Mouse (Mus musculus) thymus, adult 2 months (tissue): Measurements from ENCODE around the gene Rbm19. TPM values are rescaled to one million over a fixed set of nuclear protein-coding genes. Genes with fewer than 3 reads are reported as not detected.

Experiments used
- DNase-seq: peaks from one replicate; pipeline ENCODE4 v3.0.0; 2021
- H3K27ac ChIP-seq: fragments of 200-500 bp; 2 replicates; pipeline ENCODE4 v1.5.1; 2012; ENCODE audit warnings: low read length, control low read depth; ENCODE audit not compliant: control insufficient read depth, insufficient read depth
- H3K27me3 ChIP-seq: fragments of 200-500 bp; 2 replicates; pipeline ENCODE4 v1.6.1; 2012; ENCODE audit warnings: mild to moderate bottlenecking, low read length, moderate library complexity, mixed read lengths; ENCODE audit not compliant: control insufficient read depth, insufficient read depth
- H3K36me3 ChIP-seq: fragments of 200-500 bp; 2 replicates; pipeline ENCODE4 v1.6.1; 2012; ENCODE audit warnings: mild to moderate bottlenecking, low read length, moderate library complexity; ENCODE audit not compliant: control insufficient read depth, insufficient read depth
- H3K4me1 ChIP-seq: fragments of 200-500 bp; replicated peaks from 2 replicates; pipeline ENCODE4 v1.6.1; 2012; ENCODE audit warnings: low read length; ENCODE audit not compliant: control insufficient read depth, insufficient read depth
- H3K4me3 ChIP-seq: fragments of 200-500 bp; 2 replicates; pipeline ENCODE4 v1.5.1; 2012; ENCODE audit warnings: mild to moderate bottlenecking, low read length, control low read depth, moderate library complexity; ENCODE audit not compliant: control insufficient read depth, insufficient read depth
- CTCF ChIP-seq: fragments of 200-500 bp; IDR thresholded peaks from 2 replicates; pipeline ENCODE4 v1.5.1; 2012; ENCODE audit warnings: mild to moderate bottlenecking, control low read depth, low read length, moderate library complexity, borderline replicate concordance; ENCODE audit not compliant: control insufficient read depth, poor library complexity, insufficient read depth; ENCODE audit errors: extremely low read depth
- POLR2A ChIP-seq: fragments of 200-500 bp; IDR thresholded peaks from 2 replicates; pipeline ENCODE4 v1.6.1; 2012; ENCODE audit warnings: mild to moderate bottlenecking, low read length, control low read depth, moderate library complexity; ENCODE audit not compliant: control insufficient read depth, poor library complexity, insufficient read depth; ENCODE audit errors: extremely low read depth
- WGBS: fragments of 180-500 bp; shearing (Covaris S2); methylation state at CpG from one replicate; pipeline ENCODE4 v1.1.7; 2018; 5-methylcytosine and 5-hydroxymethylcytosine counted together
- polyA plus RNA-seq: library from polyadenylated mRNA; depleted of rRNA; stranded (reverse); fragments of >200 nt; gene quantifications from 2 replicates; pipeline ENCODE4 v1.2.3, GENCODE M21; 2012

Gene Rbm19
- polyA plus RNA-seq, 1 experiment, result 19.6 TPM

DNA sequence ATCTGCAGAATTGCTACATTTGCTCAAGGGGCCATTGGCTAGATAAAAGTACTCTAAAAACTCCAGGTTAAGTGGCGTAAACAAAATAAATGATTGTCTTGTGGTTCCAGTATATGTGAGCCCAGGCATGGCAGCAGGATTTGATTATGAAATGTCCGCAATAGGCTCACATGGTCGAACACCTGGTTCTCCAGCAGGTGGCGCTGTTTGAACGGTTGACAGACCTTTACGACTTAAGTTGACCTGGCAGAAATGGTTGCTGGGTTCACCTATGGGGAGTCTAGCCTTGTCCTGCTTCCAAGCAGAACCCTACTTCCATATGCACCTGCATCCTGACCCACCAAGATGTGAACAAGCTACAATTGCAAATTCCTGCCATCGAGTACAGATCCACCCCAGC, 21.7 kb upstream of the Rbm19 start:
- H3K36me3 ChIP-seq, result no peaks in the 10 kb centered on the region
- WGBS, result 43% methylated on average over 7 of the region's 7 CpGs
- no peak overlapping the region for H3K27ac ChIP-seq
- 0 out of 2 replicates have a peak, but pooled peaks cover 2% of the 10 kb centered on the region for H3K4me1 ChIP-seq
- no peaks in the 10 kb centered on the region for H3K27me3 ChIP-seq
- DNase-seq, result peak; percentile 58
- TF ChIP-seq CTCF, result peak; percentile 37; the same call in 1 of the 2 replicates
- no peak for TF ChIP-seq POLR2A
- H3K4me3 ChIP-seq, result no peak overlapping the region

- Histone ChIP-seq H3K4me3 (no peak overlapping the region), H3K27me3 (no peaks in the 10 kb centered on the region), H3K27ac (no peak overlapping the region), H3K36me3 (no peaks in the 10 kb centered on the region), H3K4me1 (0 out of 2 replicates have a peak, but pooled peaks cover 2% of the 10 kb centered on the region)
- no peak for DNase-seq
- 58% methylated on average over 9 of the region's 9 CpGs for WGBS
- TF ChIP-seq POLR2A (no peak), CTCF (no peak)
Observed at GRCm38 (mm10) chr5:120097042-120097441, 19.2 kb upstream of the Rbm19 start.

- no peaks in the 10 kb centered on the region for H3K36me3 ChIP-seq
- 94% methylated on average over 6 of the region's 6 CpGs for WGBS
- TF ChIP-seq POLR2A (no peak), CTCF (no peak)
- H3K4me1 ChIP-seq, result 0 out of 2 replicates have a peak, but pooled peaks cover 2% of the 10 kb centered on the region
- H3K27me3 ChIP-seq, result no peaks in the 10 kb centered on the region
- no peak overlapping the region for H3K4me3 ChIP-seq
- no peak overlapping the region for H3K27ac ChIP-seq
- DNase-seq, result no peak
Observed at GRCm38 (mm10) chr5:120100814-120101213, 15.5 kb upstream of the Rbm19 start.

- H3K4me3 ChIP-seq, result no peak overlapping the region
- H3K4me1 ChIP-seq, result no peaks in the 10 kb centered on the region
- no peaks in the 10 kb centered on the region for H3K27me3 ChIP-seq
- DNase-seq, result no peak
- H3K27ac ChIP-seq, result no peak overlapping the region
- TF ChIP-seq CTCF, result no peak
- TF ChIP-seq POLR2A, result no peak
- no peaks in the 10 kb centered on the region for H3K36me3 ChIP-seq
- WGBS, result 91% methylated on average over 8 of the region's 8 CpGs
Observed at GRCm38 (mm10) chr5:120102097-120102496, 14.2 kb upstream of the Rbm19 start.

DNA sequence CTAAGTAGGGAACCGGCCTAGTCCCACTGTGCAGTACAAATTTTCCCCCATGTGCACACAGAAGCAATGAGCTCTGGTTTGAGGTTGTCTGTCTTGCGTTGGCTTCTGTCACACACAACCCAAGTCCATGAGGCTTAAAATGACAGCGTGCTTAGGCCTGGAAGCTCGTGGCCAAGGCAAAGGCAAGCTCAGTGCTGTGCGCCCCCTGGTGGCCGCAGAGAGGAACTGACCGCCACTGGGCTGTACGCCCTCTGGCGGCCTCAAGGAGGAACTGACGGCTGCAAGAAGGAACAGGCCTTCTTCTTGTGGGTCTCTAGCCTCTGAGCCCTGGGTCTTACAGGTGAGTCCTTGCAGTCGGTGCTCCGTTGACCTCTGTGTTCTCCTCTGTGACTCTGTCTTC, 13.5 kb upstream of the Rbm19 start:
- Histone ChIP-seq H3K27me3 (no peaks in the 10 kb centered on the region), H3K36me3 (no peaks in the 10 kb centered on the region), H3K4me1 (no peaks in the 10 kb centered on the region), H3K27ac (no peak overlapping the region), H3K4me3 (no peak overlapping the region)
- 13% methylated on average over 12 of the region's 12 CpGs for WGBS
- peak; percentile 100 for TF ChIP-seq CTCF
- no peak for TF ChIP-seq POLR2A
- DNase-seq, result peak; percentile 40

DNA sequence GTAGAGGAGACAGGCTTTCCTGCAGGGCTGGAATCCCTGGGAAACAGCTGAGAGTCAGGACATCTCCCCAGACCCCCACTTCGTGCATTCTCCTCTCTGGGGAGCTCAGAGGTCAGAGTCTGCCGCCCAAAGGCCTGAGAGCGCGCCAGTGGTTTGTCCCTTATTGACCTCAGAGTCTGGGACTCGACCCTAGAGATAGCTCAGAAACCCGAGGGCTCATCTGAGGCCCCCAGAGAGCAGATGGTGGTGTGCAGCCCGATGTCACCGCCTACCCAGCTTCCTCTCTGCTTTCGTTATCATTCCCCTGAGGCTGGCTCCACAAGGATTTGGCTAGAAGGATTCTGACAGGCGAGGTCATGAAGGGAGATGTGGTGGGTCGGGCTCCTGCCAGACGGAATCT, 12.8 kb upstream of the Rbm19 start:
- Histone ChIP-seq H3K36me3 (no peaks in the 10 kb centered on the region), H3K4me3 (no peak overlapping the region), H3K27ac (no peak overlapping the region), H3K4me1 (no peaks in the 10 kb centered on the region), H3K27me3 (no peaks in the 10 kb centered on the region)
- no peak for DNase-seq
- no peak for TF ChIP-seq POLR2A
- no peak for TF ChIP-seq CTCF
- WGBS, result 77% methylated on average over 12 of the region's 12 CpGs

DNA sequence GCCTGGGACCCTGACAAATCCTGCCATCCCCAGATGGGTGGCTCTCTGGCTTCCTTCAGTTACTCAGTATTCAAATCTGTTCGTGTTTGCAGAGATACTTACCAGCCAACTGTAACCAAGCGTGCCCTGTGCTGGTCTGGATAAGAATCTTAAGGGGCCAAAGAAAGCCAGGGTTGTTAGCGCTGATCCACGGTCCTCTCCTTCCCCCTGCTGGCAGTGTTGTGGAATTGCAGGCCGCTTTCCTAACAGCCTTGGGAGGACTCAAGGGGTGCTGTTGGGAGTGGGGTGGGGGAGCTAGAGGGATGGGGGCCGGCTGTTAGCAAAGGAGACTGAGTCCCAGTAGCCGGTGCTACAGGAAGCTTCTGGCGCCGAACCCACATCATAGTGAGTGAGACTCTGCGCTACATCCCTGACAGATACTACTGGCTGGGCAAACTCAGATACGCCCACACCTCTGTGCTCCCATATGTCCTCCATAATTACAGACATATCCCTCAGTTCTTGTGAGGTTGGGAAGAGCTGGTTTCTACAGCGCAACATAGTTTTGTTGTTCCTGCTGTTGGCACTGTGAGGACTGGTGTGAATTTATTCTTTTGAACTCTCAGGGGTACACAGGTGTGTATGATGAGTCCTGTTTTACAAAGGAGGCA, 9.7 kb upstream of the Rbm19 start:
- Histone ChIP-seq H3K27ac (no peak overlapping the region), H3K27me3 (no peaks in the 10 kb centered on the region), H3K36me3 (no peaks in the 10 kb centered on the region), H3K4me3 (no peak overlapping the region), H3K4me1 (no peaks in the 10 kb centered on the region)
- peak; percentile 47 for DNase-seq
- 26% methylated on average over 12 of the region's 12 CpGs for WGBS
- TF ChIP-seq POLR2A (no peak), CTCF (peak; percentile 80; the same call in 1 of the 2 replicates)
